Mouse (Mus musculus) spleen, postnatal 14 days (tissue): Measurements from ENCODE around the gene Stk31.
"Not testable (repeated sequence)": the region's sequence is repeated elsewhere in the genome, so short reads cannot be mapped to it uniquely, and the experiment has no call there.

Source experiments
- DNase-seq, 2 experiments: peaks; one replicate each; pipeline ENCODE4 v3.0.0; 2021 to 2022; ENCODE audit warnings: low spot score in 2 of 2

The Stk31 gene

DNA sequence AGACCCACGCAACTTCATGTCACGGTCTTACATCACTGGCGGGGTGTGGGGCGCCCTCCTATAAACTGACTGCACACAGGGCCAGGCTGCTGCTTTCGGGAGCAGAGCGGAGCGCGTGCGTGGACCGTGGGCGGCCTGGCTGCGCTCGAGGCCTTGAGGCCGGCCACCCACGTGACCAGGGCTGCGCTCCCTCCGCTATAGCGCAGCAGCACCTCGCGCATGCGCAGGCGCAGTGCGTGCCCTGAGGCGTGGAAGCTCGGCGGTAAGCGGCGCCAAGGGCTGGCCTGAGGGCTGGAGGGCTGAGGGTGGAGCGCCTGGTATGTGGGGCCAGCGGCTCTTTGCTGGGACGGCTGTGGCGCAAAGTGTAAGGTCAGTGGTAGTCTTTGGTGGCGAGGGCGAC, at the start of gene Stk31:
Gene Stk31, plus strand, starts transcription at position 289 of the 400 bp plus-strand sequence.
- DNase-seq: no peak

DNA sequence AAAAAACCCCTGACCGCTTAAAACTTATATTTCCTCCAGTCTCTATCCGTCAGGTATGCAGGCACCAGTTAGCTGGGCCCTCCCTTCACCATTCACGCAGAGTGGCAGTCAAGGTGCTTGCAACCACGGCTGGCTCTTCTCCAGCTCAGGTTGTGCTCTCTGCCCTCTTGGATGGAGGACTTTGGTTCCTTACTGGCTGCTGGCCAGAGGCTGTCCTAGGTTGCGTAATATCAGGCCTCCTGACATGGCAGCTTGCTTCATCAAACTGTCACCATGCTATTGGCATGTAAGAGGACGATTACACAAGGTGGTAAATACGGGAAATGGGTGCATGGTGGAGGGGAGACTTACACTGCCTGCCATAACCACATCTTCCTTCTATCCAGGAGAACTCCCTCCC, 45.6 kb upstream of the Stk31 start:
- DNase-seq: no peak

DNA sequence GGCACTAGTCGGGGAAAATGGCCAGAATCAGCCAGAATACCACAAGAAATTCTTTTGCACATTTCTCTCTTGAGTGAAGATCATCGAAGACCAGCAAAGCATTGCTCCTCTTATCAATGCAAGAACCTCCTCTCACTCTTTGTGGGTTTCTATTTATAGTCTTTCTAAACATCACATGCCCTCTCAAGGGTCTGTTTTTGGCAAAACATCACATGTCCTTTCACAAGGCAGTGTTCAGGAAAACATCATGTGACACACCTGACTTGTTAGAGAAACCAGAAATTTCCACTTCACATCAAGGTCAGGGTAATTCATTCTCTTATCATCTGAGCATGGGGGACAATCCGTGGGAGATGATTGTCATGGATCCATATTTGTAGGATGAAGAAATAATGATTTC, 40.8 kb upstream of the Stk31 start:
- no peak for DNase-seq

DNA sequence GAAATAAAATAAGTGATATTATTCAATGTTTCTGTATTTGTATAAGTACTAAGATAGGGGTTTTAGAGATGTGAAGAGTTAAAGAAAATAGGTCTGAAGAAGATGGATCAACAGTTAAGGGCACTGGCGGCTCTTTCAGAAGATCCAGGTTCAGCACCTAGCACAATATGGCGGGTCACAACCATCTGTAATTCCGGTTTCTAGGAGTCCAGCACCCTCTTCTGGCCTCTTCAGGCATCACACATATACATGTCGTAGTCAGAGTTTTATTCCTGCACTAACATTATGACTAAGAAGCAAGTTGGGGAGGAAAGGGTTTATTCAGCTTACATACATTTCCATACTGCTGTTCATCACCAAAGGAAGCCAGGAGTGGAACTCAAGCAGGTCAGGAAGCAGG, 40.2 kb upstream of the Stk31 start:
- no peak for DNase-seq

DNA sequence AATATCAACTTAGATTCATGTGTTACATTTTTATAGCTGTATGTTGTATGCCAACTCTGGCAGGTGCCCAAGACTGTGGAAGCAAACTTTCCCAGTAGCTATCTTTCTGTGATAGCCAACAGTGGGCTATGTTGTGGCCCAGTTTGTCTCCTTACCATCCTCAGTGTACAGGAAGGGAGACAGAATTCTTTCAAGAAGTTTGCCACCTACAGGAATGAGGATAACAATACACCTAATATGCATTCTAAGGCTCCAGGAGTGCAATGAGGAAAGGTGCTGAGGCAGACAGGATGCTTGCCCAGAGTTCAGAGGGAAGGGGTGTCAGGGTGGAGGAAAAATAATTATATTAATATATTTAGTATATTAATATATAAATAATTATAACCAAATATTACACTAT, 35.0 kb upstream of the Stk31 start:
- DNase-seq: no peak

DNA sequence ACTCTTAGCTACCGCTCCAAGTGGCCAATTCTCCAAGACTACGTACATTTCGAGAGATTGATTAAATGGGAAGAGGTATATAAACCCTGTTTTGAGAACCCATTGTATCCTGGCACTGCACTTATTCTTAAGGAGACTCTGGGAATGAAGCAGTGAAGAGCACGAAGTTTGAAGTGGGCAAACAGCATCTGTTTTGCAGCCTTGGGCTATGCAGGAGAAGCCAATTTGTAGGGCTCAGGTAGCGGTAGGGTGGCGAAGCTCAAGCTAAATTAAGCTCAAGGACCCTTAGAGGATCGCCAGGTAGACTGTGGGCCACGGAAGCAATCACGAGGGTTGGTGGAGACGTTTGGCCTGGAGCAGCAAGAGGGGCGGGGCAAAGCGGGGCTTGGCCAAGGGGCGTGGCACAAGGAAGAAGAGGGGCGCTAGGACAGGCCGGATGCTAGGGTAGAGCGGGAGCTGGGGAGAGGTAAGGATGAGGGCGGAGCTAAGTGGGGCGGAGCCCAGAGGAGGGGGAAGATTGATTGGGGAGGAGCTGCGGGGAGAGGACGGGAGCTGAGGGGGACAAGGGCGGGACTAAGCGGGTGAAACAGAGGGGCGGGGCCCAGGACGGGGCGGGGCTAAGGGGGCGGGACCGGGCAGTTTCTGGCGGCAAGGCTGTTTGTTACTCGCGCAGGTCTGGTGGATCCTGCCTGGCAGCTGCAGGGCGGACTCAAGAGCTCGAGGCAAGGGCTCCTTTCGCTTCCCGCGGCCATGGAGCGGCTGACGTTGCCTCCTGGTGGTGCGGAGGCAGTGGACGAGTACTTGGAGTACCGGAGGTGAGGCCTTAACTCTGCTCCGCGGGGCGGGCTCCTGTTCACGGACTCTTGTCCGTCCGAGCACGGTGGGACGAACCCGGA, 28.0 kb upstream of the Stk31 start, which contains the start of gene Fam221a:
Gene Fam221a, plus strand, starts transcription at position 581 of the 896 bp plus-strand sequence.
- DNase-seq: peak; percentile 75

DNA sequence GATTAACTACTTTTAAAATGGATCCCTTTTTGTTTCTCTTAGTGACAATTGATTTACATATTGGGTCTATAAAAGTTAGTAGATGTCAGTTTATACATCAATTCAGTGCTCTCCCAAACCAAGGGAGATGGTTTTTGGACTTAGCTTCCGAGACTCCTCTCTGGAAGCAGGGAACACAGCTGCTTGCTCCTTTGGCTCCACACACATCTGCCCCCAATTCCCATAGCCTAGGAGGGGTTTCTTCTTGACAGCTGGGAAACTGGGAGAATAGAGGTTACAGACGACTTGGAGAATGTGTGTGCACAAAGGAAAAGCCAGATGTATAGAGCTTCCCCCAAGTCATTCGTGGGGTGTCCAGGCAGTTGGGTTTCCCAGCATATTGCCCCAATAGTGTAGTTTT, 27.2 kb upstream of the Stk31 start:
- DNase-seq: no peak

DNA sequence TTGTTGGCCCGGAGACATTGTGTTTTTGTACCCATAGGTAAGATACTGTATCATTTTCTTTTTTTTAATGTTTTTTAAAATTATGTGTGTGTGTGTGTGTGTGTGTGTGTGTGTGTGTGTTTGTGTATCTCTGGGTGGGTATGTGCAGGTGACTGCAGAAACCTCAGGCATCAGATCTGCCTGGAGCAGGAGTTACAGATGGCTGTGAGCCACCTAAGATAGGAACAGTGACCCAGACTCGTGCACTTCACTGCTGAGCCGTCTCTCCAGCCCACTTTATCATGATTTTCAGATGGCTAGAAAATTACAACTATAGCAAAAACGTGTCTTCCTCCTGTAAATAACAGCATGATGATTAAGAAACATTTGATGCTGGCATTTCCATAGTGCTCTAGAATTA, 22.7 kb upstream of the Stk31 start:
- no peak for DNase-seq

DNA sequence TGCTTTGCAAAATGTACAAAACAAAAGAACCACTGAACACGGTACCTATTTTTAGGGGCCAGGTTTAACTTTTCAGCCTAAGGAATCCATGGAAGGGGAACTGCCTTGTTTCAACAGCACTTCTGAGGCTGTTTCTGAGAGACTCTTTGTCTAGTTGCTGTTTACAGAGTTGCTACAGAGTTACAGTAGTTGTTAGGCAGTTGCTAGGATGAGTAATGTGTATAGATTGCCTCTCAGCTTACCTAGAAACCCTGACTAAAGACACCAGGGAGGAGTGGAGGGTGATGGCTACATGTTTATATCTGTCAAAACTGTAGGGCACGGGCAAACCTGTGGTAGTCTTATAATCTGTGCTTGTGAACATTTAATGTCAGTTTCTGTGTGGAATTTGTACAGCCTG, 21.5 kb upstream of the Stk31 start:
- DNase-seq: no peak

DNA sequence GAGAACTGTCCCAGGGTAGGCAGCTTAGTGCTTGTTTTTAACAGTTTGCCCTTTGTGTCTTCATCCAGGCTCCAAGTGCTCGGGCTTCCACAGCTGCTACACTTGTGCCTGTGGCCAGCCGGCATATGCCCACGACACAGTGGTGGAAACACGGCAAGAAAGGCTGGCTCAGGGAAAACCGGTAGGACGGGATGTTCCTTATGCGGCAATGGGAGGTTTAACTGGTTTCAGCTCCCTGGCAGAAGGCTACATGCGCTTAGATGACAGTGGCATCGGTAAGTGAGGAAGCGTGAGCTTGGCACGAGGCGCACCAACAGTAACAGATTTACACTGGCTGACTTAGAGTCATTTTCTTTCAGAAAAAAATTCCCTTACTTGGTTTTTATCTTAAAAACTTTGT, 17.1 kb upstream of the Stk31 start:
- no peak for DNase-seq

DNA sequence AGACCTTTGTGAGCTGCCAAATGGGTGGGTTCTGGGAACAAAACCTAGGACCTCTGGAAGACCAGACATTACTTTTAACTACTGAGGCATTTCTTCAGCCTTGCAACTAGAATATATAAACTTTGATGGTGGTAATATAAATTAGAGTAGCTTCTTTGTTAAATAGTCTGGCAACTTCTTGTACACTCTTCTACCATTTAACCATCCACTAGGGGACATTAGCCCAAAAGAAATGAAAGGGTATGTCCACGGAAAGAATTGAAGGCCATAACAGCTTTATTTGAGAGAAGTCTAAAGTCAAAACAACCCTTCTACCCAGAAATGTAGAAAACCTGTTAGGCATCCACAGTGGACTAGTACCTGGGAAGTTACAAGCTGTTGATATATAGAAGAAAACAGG, 1.1 kb upstream of the Stk31 start:
- no peak for DNase-seq

DNA sequence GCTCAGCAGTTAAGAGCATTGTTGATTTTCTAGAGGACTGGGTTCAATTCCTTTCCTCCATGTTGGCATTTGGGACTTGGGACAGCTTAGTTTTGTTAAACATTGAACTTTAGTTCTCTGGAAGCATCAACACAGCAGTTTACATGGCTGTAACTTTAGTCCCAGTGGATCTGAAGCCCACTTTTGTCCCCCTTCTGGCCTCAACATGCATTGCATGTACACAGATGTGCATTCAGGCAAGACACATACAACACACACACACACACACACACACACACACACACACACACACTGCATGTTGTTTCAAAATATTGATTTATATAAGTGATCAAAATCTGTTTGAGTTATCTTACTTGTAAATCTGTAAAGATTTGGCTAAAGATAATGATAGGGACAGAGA, 2.1 kb downstream of the Stk31 start:
- DNase-seq: no peak

DNA sequence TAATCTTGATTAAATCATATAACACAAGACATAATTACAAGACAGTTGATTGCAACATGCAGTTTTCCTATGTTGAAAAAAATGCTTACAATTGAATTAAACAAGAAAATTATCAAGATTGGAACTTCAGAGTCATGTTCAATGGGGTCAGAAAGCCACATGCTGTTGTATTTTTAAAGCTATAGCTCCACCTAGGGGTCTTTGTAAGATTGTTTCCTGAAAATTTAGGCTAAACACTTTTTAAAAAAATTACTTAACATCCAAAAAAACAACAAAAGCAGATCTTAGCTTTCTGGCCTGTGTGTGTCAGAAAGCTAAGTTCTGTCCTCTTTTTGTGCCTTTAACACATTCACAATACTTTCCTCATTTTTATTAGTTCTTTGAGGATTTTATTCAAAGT, 3.0 kb downstream of the Stk31 start:
- no peak for DNase-seq

DNA sequence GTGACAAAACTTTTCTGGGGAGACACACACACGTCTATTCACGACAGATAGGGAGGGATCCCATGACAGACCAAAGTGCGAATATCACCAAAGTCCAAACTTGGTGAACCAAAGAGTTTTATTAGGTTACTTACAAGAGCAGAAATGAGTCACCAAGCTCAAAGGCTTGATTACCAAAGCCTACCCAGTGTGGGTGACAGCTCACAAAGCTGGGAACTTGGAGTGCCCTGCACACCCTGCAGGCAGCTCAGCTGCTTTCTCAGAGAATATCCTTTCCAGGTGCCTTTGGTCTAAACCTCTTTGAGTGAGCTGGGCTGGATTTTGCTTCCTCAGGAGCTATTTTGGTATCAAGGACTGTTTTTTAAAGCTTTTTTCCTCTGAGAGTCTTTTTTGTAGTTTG, 15.4 kb downstream of the Stk31 start:
- no peak for DNase-seq

DNA sequence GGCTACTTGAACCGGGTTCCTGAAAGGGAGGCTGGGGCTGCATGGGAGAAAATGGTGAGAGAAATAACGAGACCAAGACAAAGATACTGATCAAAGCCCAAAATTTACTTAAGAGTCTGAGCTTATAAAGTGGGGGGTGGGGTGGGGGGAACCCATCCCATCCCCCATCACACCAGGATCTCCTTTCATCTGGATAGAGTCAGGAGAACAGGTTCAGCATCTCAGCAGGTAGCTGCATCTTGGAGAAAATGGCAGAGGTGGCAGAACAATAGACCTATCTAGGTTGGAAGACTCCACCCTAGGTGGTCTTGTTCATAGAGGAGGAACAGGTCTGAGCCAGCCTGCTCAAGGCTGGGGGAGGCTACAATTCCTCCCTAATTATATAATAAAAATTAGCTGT, 17.6 kb downstream of the Stk31 start:
- not testable (repeated sequence) for DNase-seq

DNA sequence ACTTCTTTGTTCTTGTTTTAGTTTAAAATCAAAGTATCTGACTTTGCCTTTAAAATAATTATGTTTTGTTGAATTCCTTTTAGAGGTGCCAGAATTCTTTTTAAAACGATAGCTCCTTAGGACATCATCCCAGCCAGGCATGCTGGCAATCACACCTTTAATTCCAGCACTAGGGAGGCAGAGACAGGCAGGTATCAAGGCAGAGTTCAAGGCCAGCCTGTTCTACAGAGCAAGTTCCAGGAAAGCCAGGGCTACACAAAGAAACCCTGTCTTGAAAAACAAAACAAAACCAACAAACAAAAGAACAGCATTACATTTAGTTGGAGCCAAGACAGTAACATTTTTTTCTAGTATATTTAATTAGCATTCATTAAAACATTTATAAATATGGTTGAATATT, 20.6 kb downstream of the Stk31 start:
- no peak for DNase-seq

DNA sequence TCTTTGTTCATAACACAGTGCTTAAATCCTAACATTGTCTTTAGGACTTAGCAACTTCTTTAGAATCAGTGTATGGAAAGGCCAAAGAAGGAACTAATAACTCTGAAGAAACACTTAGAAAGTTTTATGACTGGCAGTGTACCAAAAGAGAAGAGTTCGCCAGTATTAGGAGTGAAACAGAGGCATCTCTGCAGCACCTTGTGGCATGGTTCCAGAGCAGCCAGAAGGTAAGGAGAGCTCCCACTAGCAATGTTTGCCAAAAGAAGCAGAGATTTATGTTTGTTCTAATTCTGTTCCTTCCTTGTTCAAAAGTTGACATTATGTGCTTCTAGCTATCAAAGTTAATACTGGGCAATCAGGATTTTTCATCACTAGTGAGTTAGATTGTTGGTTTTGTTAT, 41.9 kb downstream of the Stk31 start:
- no peak for DNase-seq

DNA sequence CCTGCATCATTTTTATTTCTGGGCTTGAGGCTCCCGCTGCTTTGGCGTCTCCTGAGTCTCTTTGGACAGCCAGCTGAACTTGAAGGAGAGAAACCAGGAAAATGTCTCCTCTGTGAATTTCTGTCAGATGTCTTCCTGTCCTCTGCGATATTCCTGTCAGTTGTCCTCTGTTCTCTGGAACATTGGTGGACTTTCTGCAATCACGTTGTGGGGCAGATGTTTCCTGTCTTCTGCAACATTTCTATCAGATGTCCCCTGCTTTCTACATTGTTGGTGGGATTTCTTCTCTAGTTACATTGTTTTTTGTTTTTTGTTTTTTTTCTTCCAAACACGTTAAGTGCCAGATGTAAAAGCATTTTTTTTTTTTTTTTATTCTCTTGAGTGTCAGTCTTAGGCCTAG, 62.7 kb downstream of the Stk31 start:
- no peak for DNase-seq

DNA sequence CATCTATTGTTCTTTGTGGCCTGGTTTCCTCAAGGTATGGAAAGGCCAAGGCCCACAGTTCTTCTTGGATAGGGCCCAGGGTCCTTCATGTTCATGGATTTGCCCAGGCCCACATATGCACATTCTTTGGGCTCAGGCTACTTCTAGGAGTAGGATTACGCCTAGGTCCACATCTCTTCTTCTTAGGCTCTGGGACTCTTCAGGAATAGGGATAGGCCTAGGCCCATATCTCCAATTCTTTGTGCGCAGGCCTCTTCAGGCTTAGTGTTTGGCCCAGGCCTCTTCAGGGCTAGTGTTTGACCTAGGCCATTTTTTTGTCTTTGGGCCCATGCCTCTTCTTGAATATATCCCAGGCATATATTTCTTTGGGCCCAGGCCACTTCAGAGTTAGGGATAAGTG, 87.8 kb downstream of the Stk31 start:
- no peak for DNase-seq

DNA sequence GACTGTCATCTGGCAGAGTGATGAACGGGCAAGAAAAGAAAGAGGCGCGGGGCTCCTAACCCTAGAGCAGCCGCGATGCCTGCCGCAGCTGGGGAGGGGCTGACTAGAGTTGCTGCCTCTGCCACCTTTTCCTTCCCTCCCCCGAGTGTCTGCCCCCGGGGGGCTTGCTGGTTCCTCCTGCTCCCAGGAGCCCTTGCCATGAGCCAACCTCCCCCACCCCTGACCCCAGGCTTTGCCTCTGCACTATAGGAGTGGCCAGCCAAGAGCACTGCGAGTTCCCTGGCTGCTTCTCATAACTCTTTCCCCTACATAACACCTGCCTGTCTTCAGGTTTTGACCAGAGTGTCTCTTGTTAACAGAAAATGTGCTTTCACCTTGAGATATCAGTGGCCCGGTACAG, 96.1 kb downstream of the Stk31 start:
- DNase-seq: no peak

DNA sequence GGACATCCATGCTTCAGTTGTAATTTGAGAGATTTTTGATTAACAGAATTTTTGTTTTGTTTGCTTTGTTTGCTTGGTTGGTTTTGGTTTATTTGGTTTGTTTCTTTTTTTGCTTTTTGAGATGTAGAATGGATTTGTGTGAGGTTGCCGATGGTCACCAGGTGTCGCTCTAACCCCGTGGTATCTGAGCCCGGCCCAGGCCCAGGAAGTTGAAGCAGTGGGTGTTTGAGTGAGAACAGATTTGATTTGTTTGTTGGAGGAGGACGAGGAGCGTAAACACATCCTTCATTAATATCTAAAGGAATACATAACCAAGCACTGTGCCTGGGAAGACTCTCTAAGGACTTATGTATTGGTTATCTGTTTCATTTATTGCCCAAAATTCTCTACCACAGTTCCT, 123.6 kb downstream of the Stk31 start:
- peak; percentile 10 to 40 for DNase-seq
